Mouse (Mus musculus): ENCODE results near the gene Krtap5-5. TPM values are rescaled to one million over a fixed set of nuclear protein-coding genes. Genes with fewer than 3 reads are reported as not detected.

Gene Krtap5-5
- total and polyA plus RNA-seq, 3 experiments = not detected

DNA sequence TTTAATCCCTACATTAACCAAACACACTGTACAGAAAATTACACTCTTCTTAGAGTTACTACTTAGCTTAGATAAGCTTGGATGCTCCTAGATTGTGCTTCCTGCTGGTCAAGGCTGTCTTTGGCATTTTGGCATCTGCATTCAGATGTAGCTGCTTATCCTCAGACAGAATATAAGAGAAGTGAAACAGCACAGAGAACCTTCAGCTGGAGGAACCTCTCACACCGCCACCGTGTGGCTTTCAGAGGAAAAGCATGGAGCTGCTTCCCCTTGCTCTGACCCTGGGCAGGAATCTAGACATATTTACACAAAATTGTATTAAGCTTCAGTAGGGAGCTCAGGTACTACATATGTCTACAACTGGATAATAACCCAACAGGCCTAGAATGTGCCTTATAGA lies 25.7 kb upstream of the Krtap5-5 start:
- Histone ChIP-seq H3K4me3 (replicated peaks in 1 of 3; ENCODE audit: low read depth in 2 of 3, low read length in 2 of 3, poor library complexity in 1 of 3) (no peak overlapping the region), H3K36me3 (replicated peaks in 1 of 2; ENCODE audit: control insufficient read depth in 1 of 2, insufficient read depth in 1 of 2, low read length in 1 of 2) (no peaks in the 10 kb centered on the region), H3K4me2 (ENCODE audit: insufficient read depth, low read depth, poor library complexity, severe bottlenecking) (no peak overlapping the region), H3K9me3 (replicated peaks; ENCODE audit: low read length) (no peaks in the 10 kb centered on the region), H3K4me1 (ENCODE audit: control insufficient read depth in 1 of 2, insufficient read depth in 2 of 2) (no peaks in the 10 kb centered on the region; a peak in 1 of 4 replicates), H3K27me3 (replicated peaks) (peaks cover 42% of the 10 kb centered on the region), H3K79me2 (replicated peaks; ENCODE audit: control insufficient read depth, extremely low read depth, insufficient read depth, poor library complexity, severe bottlenecking) (no peaks in the 10 kb centered on the region), H3K9ac (ENCODE audit: insufficient read depth, low read depth) (no peak overlapping the region), H3K27ac (ENCODE audit: insufficient read depth, low read depth) (no peak overlapping the region)
- in situ Hi-C loops (cut with MboI; ENCODE audit: low pct_ligation_motif_present, low pct_unique_long_range_greater_than_20kb, low sequenced_read_pairs) = no loop called here
- peak; percentile 36 for DNase-seq (ENCODE audit: extremely low read depth)
- dilution Hi-C loops (cut with MboI; ENCODE audit: extremely low pct_ligation_motif_present, extremely low pct_unique_long_range_greater_than_20kb, low sequenced_read_pairs) = no loop called here
- TF ChIP-seq BHLHE40 (IDR thresholded peaks at IDR 0.05; ENCODE audit: low read depth, low read length) = no peak
- no peak for TF ChIP-seq E2F4 (IDR thresholded peaks at IDR 0.05; ENCODE audit: insufficient replicate concordance, low read depth, low read length)
- 0 out of 2 replicates have a peak, but pooled peaks have one; percentile 64 for TF ChIP-seq IRF4 (IDR thresholded peaks at IDR 0.05; ENCODE audit: low read depth, low read length)
- no peak for TF ChIP-seq MAZ (IDR thresholded peaks at IDR 0.05; ENCODE audit: low read depth, low read length)
- TF ChIP-seq RCOR1 (conservative IDR thresholded peaks at IDR 0.05; ENCODE audit: low read depth, low read length) = no peak
- TF ChIP-seq RAD21 (IDR thresholded peaks at IDR 0.05; ENCODE audit: low read depth, low read length) = peak; percentile 25
- no peak for TF ChIP-seq JUN (IDR thresholded peaks at IDR 0.05; ENCODE audit: insufficient read depth, low read depth, low read length)
- peak; percentile 53 for TF ChIP-seq SMC3 (IDR thresholded peaks at IDR 0.05; ENCODE audit: low read depth, low read length)
- TF ChIP-seq CTCF (conservative IDR thresholded peaks at IDR 0.05 in 1 of 2, IDR thresholded peaks at IDR 0.05 in 1 of 2; ENCODE audit: low read depth in 2 of 2, low read length in 2 of 2) = peak; percentile 22 to 76
- TF ChIP-seq NELFE (IDR thresholded peaks at IDR 0.05; ENCODE audit: low read depth, low read length) = 0 out of 2 replicates have a peak, but pooled peaks have one; percentile 23
- TF ChIP-seq EP300 (IDR thresholded peaks at IDR 0.05; ENCODE audit: low read length) = peak; percentile 45; the same call in 1 of the 2 replicates
- TF ChIP-seq TCF12 (IDR thresholded peaks at IDR 0.05; ENCODE audit: low read depth, low read length) = no peak

- H3K36me3 ChIP-seq (replicated peaks in 1 of 2; ENCODE audit: control insufficient read depth in 1 of 2, insufficient read depth in 1 of 2, low read length in 1 of 2) = no peaks in the 10 kb centered on the region
- no peaks in the 10 kb centered on the region for H3K9me3 ChIP-seq (replicated peaks; ENCODE audit: low read length)
- dilution Hi-C loops (cut with MboI; ENCODE audit: extremely low pct_ligation_motif_present, extremely low pct_unique_long_range_greater_than_20kb, low sequenced_read_pairs) = no loop called here
- H3K4me1 ChIP-seq (ENCODE audit: control insufficient read depth in 1 of 2, insufficient read depth in 2 of 2) = no peaks in the 10 kb centered on the region
- DNase-seq (ENCODE audit: extremely low read depth) = peak; percentile 16
- no peaks in the 10 kb centered on the region for H3K79me2 ChIP-seq (replicated peaks; ENCODE audit: control insufficient read depth, extremely low read depth, insufficient read depth, poor library complexity, severe bottlenecking)
- in situ Hi-C loops (cut with MboI; ENCODE audit: low pct_ligation_motif_present, low pct_unique_long_range_greater_than_20kb, low sequenced_read_pairs) = no loop called here
- no peak overlapping the region for H3K9ac ChIP-seq (ENCODE audit: insufficient read depth, low read depth)
- peaks cover 73% of the 10 kb centered on the region for H3K27me3 ChIP-seq (replicated peaks)
- no peak overlapping the region for H3K4me3 ChIP-seq (replicated peaks in 1 of 3; ENCODE audit: low read depth in 2 of 3, low read length in 2 of 3, poor library complexity in 1 of 3)
- no peak overlapping the region for H3K4me2 ChIP-seq (ENCODE audit: insufficient read depth, low read depth, poor library complexity, severe bottlenecking)
- TF ChIP-seq GABPA (IDR thresholded peaks at IDR 0.05; ENCODE audit: insufficient replicate concordance, low read depth, low read length) = no peak
- TF ChIP-seq CTCF (conservative IDR thresholded peaks at IDR 0.05 in 1 of 2, IDR thresholded peaks at IDR 0.05 in 1 of 2; ENCODE audit: low read depth in 2 of 2, low read length in 2 of 2) = peak in 1 of 2 experiments; percentile 67; a peak in 2 of 4 replicates
- TF ChIP-seq SMC3 (IDR thresholded peaks at IDR 0.05; ENCODE audit: low read depth, low read length) = peak; percentile 39; the same call in 1 of the 2 replicates
- no peak for TF ChIP-seq ZKSCAN1 (IDR thresholded peaks at IDR 0.05; ENCODE audit: borderline replicate concordance, low read depth, low read length)
- TF ChIP-seq RAD21 (IDR thresholded peaks at IDR 0.05; ENCODE audit: low read depth, low read length) = peak; percentile 42
- no peak for TF ChIP-seq HCFC1 (IDR thresholded peaks at IDR 0.05; ENCODE audit: low read depth, low read length)
- no peak for TF ChIP-seq PAX5 (IDR thresholded peaks at IDR 0.05; ENCODE audit: low read length)
- no peak overlapping the region for H3K27ac ChIP-seq (ENCODE audit: insufficient read depth, low read depth)
These were observed 20.1 kb upstream of the Krtap5-5 start for GRCm38 (mm10) chr7:142249824-142250223.

All from CH12.LX (cell line).